Mouse (Mus musculus) C2C12 (cell line): ENCODE measurements at regions not wholly inside any gene's neighbourhood (a gene's known extent, or its start where the extent isn't known, plus 50 kb on each side); places are given as distances from the start of the nearest gene placed in this dataset.

Source experiments
- CTCF ChIP-seq: IDR thresholded peaks from one replicate; pipeline ENCODE4 v1.5.1; 2011; ENCODE audit not compliant: control insufficient read depth, insufficient read depth, insufficient read length
- MAX ChIP-seq: IDR thresholded peaks from one replicate; pipeline ENCODE4 v1.6.1; 2011; ENCODE audit warnings: mild to moderate bottlenecking, control low read depth
- USF1 ChIP-seq: IDR thresholded peaks from one replicate; pipeline ENCODE4 v1.6.1; 2011; ENCODE audit warnings: low read depth, mild to moderate bottlenecking, control low read depth, moderate library complexity

DNA sequence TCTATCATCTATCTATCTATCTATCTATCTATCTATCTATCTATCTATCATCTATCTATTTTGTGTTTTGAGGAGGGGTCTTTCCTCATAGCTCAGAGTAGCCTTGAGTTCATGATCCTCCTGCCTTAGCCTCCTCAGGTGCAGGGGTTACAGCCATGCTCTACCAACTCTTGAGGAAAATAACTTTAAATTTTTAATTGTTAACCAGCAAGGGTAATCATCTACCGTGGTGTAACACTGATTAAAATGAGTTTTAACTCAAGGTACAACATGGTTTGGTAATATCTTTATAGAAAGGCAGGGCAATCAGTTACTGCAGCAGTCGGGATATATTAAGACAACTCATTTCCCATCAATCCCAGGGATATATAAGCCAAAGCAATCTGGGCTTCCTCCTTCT, 401.6 kb upstream of the Fbxo33 start:
- TF ChIP-seq CTCF (no peak), MAX (no peak), USF1 (no peak)
